16 mouse cellular contexts compared by ENCODE assay signal in genomic region chr16:14120941-14121340, GRCm38 (mm10).
"Had no signal": no experiment of that assay in that cellular context is flagged by ENCODE, and none has a peak within 500 bp of the region (broad histone marks: within the 10 kb centered on the region; RNA-seq: fewer than 3 reads in every experiment).

No protein-coding gene starts in this region.

- H3K27ac ChIP-seq: layer of hippocampus, adult 2 months; left cerebral cortex, adult 2 months; limb, embryonic 15.5 days; liver, embryonic 13.5 days; lung, embryonic 15.5 days; macrophage; midbrain, embryonic 15.5 days; neural tube, embryonic 12.5 days; stomach, postnatal 0 days had no signal

- H3K4me1 ChIP-seq: limb, embryonic 15.5 days; liver, embryonic 13.5 days; lung, embryonic 15.5 days; midbrain, embryonic 15.5 days; neural tube, embryonic 12.5 days had no signal

- ATAC-seq: liver, postnatal 0 days; midbrain, embryonic 15.5 days had no signal

- H3K4me2 ChIP-seq: limb, embryonic 15.5 days; liver, embryonic 13.5 days; lung, embryonic 15.5 days; midbrain, embryonic 11.5 days; midbrain, embryonic 15.5 days; neural tube, embryonic 12.5 days had no signal

- H3K9me3 ChIP-seq: limb, embryonic 15.5 days; liver, embryonic 13.5 days; lung, embryonic 15.5 days; megakaryocyte, embryonic 14.5 days; midbrain, embryonic 15.5 days; neural tube, embryonic 12.5 days had no signal

- H3K4me3 ChIP-seq: layer of hippocampus, adult 2 months; left cerebral cortex, adult 2 months; limb, embryonic 15.5 days; liver, embryonic 13.5 days; lung, embryonic 15.5 days; megakaryocyte, embryonic 14.5 days; midbrain, embryonic 15.5 days; neural tube, embryonic 12.5 days had no signal

- H3K9ac ChIP-seq: limb, embryonic 15.5 days; liver, embryonic 13.5 days; liver, postnatal 0 days; lung, embryonic 15.5 days; midbrain, embryonic 15.5 days; neural tube, embryonic 12.5 days had no signal

- DNase-seq: kidney, postnatal 10 days; kidney, postnatal 4 days; liver, embryonic 13.5 days; liver, postnatal 0 days; lung, postnatal 14 days; thymus, postnatal 4 days had no signal

- H3K27me3 ChIP-seq: limb, embryonic 15.5 days; liver, embryonic 13.5 days; lung, embryonic 15.5 days; megakaryocyte, embryonic 14.5 days; midbrain, embryonic 15.5 days; neural tube, embryonic 12.5 days had no signal
